Mouse (Mus musculus): Measurements from ENCODE around the gene Lctl.

Gene Lctl

DNA sequence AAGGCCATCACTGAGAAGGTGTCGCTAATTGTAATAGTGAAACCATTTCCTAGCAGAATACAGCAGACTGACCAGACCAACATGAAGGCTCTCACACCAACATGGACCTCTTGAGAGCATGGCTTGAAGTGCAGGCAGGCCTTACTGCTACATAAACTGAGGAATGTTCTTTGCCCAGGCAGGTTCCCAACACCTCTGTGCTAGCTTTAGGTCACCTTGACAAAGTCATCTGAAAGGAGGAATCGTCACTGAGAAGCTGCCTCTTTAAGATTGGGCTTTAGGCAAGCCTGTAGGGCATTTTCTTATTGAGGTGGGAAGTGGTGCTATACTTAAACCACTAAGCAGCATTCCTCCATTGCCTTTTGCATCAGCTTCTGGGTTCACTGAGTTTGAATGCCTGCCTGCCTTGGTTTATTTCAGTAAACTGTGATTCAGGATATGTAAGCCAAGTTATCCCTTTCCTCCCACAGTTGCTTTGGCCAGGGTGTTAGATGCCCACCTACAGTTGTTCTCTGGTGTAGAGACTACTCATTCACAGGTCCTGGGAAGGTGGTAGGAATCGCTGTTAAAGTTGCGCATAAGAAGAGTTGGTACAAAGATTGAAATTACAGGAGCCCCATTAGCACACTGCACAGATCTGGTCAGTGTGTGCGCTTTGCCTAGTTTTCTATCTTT lies 67.4 kb downstream of the Lctl start:
- no peak for DNase-seq (ENCODE audit: low read depth)

Measured in NIH3T3 (cell line).